Mouse (Mus musculus) cerebellum, adult 8-10 months (tissue): ENCODE results near the gene Slc16a11.

Source experiments
- DNase-seq: peaks from one replicate; pipeline ENCODE4 v3.0.0; 2022

Gene Slc16a11

DNA sequence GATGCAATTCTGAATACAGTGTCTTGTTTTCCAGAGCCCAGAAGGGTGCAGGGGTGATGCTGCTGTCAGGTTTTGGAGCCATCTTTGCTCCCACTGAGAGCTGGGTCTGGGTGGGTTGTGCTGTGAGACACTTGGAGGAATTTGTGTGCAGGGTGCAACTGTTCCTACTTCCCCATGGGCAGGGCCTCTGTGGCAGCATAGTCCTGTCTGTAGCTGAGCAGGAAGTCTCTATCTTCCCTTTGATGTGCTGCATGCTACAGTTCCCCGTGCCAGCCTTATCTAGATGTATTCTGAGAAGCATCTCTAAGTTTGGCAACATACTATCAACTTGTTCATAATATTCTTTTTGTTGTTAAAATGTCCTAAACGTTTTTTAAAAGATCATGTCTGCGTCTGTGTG is 52.7 kb downstream of the Slc16a11 start:
- no peak for DNase-seq

DNA sequence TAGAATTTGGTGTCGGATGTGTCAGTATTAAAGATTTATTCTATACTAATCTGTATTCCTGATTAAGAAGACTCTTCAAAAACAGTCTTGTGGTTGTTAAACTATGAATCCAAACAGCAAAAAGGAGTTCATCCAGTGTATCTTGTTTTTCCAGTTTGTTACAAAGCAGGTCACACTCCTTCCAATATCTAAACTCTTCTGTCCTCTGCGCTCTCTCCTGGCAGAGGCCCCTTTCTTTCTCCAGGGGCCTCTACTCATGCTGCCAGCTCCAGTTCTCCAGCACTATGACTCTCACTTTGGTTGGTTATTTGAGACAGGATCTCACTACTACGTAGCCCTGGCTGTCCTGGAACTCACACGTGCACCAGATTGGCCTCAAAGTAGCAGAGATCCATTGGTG is 53.3 kb downstream of the Slc16a11 start:
- DNase-seq: no peak
